Mouse (Mus musculus): Measurements from ENCODE around the gene Vdac2.
A peak's percentile ranks its signal among the peaks of the same experiment; 100 is the strongest.

Gene Vdac2

GRCm38 (mm10) chr14:21816255-21816654 is 8.8 kb upstream of the Vdac2 start:
- no peak for DNase-seq (ENCODE audit: extremely low spot score, low read depth, low spot score)

- no peak for DNase-seq (ENCODE audit: extremely low spot score, low read depth, low spot score)
Measured at GRCm38 (mm10) chr14:21817453-21817852, 7.6 kb upstream of the Vdac2 start.

GRCm38 (mm10) chr14:21820880-21821505 is 4.0 kb upstream of the Vdac2 start:
- no peak for DNase-seq (ENCODE audit: extremely low spot score, low read depth, low spot score)

- DNase-seq (ENCODE audit: extremely low spot score, low read depth, low spot score) = no peak
Measured at GRCm38 (mm10) chr14:21822307-21822706, 2.7 kb upstream of the Vdac2 start.

- no peak for DNase-seq (ENCODE audit: extremely low spot score, low read depth, low spot score)
Measured at GRCm38 (mm10) chr14:21822795-21823374, 2.2 kb upstream of the Vdac2 start.

GRCm38 (mm10) chr14:21823897-21824296 is 1.1 kb upstream of the Vdac2 start:
- DNase-seq (ENCODE audit: extremely low spot score, low read depth, low spot score) = no peak

- no peak for DNase-seq (ENCODE audit: extremely low spot score, low read depth, low spot score)
Measured at GRCm38 (mm10) chr14:21825786-21826491, 901 bp downstream of the Vdac2 start.

GRCm38 (mm10) chr14:21830876-21831767 is 6.1 kb downstream of the Vdac2 start:
- DNase-seq (ENCODE audit: extremely low spot score, low read depth, low spot score) = peak; percentile 77

GRCm38 (mm10) chr14:21831830-21832403 is 6.9 kb downstream of the Vdac2 start:
- no peak for DNase-seq (ENCODE audit: extremely low spot score, low read depth, low spot score)

- no peak for DNase-seq (ENCODE audit: extremely low spot score, low read depth, low spot score)
Measured at GRCm38 (mm10) chr14:21838336-21839017, 13.4 kb downstream of the Vdac2 start.

- DNase-seq (ENCODE audit: extremely low spot score, low read depth, low spot score) = no peak
Measured at GRCm38 (mm10) chr14:21841819-21842592, 17.0 kb downstream of the Vdac2 start.

GRCm38 (mm10) chr14:21843263-21843662 is 18.2 kb downstream of the Vdac2 start:
- no peak for DNase-seq (ENCODE audit: extremely low spot score, low read depth, low spot score)

GRCm38 (mm10) chr14:21846827-21847380 is 21.9 kb downstream of the Vdac2 start:
- DNase-seq (ENCODE audit: extremely low spot score, low read depth, low spot score) = no peak

- no peak for DNase-seq (ENCODE audit: extremely low spot score, low read depth, low spot score)
Measured at GRCm38 (mm10) chr14:21847381-21848165, 22.5 kb downstream of the Vdac2 start.

- DNase-seq (ENCODE audit: extremely low spot score, low read depth, low spot score) = peak; percentile 91
Measured at GRCm38 (mm10) chr14:21848166-21849154, 23.4 kb downstream of the Vdac2 start, which contains the start of gene Comtd1. Comtd1 (minus strand) TSS chr14:21848977.

- no peak for DNase-seq (ENCODE audit: extremely low spot score, low read depth, low spot score)
Measured at GRCm38 (mm10) chr14:21849524-21850418, 24.7 kb downstream of the Vdac2 start.
